Mouse (Mus musculus) bone marrow, adult 2 months (tissue): Measurements from ENCODE around the gene Cdkl2. TPM values are rescaled to one million over a fixed set of nuclear protein-coding genes. Genes with fewer than 3 reads are reported as not detected.

Source experiments
- H3K27ac ChIP-seq: fragments of 200-500 bp; 2 replicates; pipeline ENCODE4 v1.5.1; 2012; ENCODE audit warnings: low read depth, mild to moderate bottlenecking, control low read depth, inconsistent platforms, low read length; ENCODE audit not compliant: control insufficient read depth, poor library complexity, insufficient read depth
- H3K4me1 ChIP-seq: fragments of 200-500 bp; 2 replicates; pipeline ENCODE4 v1.6.1; 2011; ENCODE audit warnings: low read length; ENCODE audit not compliant: control insufficient read depth, insufficient read depth
- H3K4me3 ChIP-seq: fragments of 200-500 bp; replicated peaks from 2 replicates; pipeline ENCODE3; 2011; ENCODE audit warnings: mild to moderate bottlenecking, low read depth, low read length, control low read depth; ENCODE audit not compliant: control insufficient read depth
- CTCF ChIP-seq: fragments of 200-500 bp; IDR thresholded peaks from 2 replicates; pipeline ENCODE4 v1.5.1; 2011; ENCODE audit warnings: low read length, control low read depth; ENCODE audit not compliant: control insufficient read depth, insufficient read depth
- POLR2A ChIP-seq: fragments of 200-500 bp; IDR thresholded peaks from 2 replicates; pipeline ENCODE4 v1.6.1; 2011; ENCODE audit warnings: low read depth, mild to moderate bottlenecking, control low read depth, low read length, borderline replicate concordance; ENCODE audit not compliant: control insufficient read depth
- WGBS: fragments of 180-500 bp; shearing (Covaris S2); methylation state at CpG from one replicate; pipeline ENCODE4 v1.1.7; 2018; 5-methylcytosine and 5-hydroxymethylcytosine counted together
- polyA plus RNA-seq: library from polyadenylated mRNA; stranded (reverse); fragments of >200 nt; gene quantifications from 2 replicates; pipeline ENCODE4 v1.2.4, GENCODE M21; 2011; ENCODE audit warnings: low replicate concordance; ENCODE audit not compliant: missing spikeins, insufficient read depth, insufficient read length

Gene Cdkl2
- polyA plus RNA-seq, 1 experiment: 1.00 TPM

DNA sequence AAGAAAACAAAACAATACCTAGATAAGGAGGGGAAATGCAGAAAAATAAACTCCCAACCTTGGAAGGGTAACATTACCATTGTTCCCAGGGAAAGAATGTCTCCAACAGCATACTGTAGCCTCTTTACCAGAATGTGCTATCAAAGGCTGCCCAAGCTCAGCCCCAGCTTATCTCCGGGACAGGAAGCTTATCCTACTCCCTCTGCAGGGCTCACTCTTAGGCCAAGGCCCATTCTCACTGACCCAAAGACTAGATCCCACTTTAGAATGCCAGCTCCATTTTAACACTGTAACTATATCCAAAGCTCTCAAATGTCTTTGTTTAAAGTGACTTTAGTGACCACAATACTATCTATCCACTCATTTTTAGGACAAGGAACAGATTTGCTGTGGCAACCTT is 35.6 kb upstream of the Cdkl2 start:
- 51% methylated on average over 1 of the region's 1 CpGs for whole genome bisulfite sequencing
- no peak overlapping the region for H3K27ac ChIP-seq
- no peaks in the 10 kb centered on the region; the same call in none of the 2 replicates for H3K4me1 ChIP-seq
- no peak overlapping the region for H3K4me3 ChIP-seq
- TF ChIP-seq CTCF (no peak), POLR2A (no peak)

DNA sequence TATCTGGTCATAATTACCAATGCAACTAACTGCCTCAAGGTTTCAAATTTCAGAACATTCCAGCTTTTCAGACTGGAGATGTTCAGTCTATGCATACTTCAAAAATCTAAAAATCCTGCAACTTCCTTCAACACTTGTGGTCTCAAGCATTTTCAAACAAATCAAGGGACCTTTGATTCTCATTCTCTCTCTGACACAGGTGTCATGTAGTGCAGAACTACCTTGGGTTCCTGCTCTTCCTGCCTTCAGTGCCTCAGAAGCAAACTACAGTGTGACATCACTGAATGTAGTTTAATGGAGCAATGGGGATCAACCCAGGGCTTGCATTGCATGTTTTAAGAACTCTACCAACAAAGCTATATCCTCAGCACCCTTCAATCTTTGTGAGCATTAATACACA is 35.1 kb upstream of the Cdkl2 start:
- Histone ChIP-seq H3K4me1 (no peaks in the 10 kb centered on the region; the same call in none of the 2 replicates), H3K27ac (no peak overlapping the region), H3K4me3 (no peak overlapping the region)
- TF ChIP-seq POLR2A (no peak), CTCF (no peak)

DNA sequence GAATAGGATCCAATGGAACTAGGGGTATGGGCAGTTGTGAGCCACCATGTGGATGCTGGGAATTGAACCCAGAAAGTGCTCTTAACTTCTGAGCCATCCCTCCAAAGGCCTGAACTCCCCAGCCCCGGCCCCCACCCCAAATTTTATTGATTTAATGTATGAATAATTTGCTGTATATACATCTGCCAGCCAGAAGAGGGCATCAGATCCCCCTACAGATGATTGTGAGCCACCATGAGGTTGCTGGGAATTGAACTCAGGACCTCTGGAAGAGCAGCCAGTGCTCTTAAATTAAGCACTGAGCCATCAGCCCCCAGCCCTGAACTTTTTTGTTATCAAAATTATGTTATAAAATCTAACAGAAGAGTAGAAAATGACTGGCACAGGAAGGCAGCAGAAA is 32.6 kb upstream of the Cdkl2 start:
- H3K27ac ChIP-seq: no peak overlapping the region
- no peak overlapping the region for H3K4me3 ChIP-seq
- TF ChIP-seq POLR2A (no peak), CTCF (no peak)
- 70% methylated on average over 1 of the region's 1 CpGs for WGBS
- H3K4me1 ChIP-seq: no peaks in the 10 kb centered on the region; the same call in none of the 2 replicates

DNA sequence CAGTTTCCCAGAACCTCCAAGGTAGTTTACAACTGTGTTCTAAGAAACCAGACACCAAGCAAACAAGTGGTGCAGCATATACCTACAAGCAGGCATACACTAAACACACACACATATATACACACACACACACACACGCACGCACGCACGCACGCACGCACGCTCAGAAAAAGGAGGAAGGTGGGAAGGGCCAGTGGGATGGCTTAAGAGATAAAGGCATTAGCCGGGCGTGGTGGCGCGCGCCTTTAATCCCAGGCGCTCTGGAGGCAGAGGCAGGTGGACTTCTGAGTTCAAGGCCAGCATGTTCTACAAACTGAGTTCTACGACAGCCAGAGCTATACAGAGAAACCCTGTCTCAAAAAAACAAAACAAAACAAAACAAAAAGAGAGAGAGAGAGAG is 30.4 kb upstream of the Cdkl2 start:
- H3K4me3 ChIP-seq: no peak overlapping the region
- H3K4me1 ChIP-seq: no peaks in the 10 kb centered on the region; the same call in 1 of the 2 replicates
- H3K27ac ChIP-seq: no peak overlapping the region
- WGBS: 70% methylated on average over 14 of the region's 14 CpGs
- TF ChIP-seq POLR2A: no peak
- no peak for TF ChIP-seq CTCF

DNA sequence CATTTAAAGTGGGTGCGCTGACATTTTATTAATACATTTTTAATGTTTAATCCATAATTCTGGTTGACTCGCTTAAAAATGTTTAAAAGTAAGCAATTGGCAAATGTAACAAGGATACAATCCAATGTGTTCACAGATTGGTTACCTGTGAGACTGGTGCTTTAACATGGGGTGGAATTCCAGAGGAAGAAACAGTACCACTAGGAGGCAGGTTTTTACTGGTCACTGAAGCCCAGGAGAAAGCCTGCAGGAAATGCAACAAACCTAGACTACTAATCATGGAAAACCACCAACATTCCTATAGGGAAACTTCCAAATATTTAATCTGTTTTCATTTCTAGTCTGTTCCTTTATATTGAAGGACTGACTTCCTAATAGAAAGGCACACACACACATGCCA is 19.5 kb upstream of the Cdkl2 start:
- no peak for TF ChIP-seq POLR2A
- no peak for TF ChIP-seq CTCF
- WGBS: 96% methylated on average over 2 of the region's 2 CpGs

DNA sequence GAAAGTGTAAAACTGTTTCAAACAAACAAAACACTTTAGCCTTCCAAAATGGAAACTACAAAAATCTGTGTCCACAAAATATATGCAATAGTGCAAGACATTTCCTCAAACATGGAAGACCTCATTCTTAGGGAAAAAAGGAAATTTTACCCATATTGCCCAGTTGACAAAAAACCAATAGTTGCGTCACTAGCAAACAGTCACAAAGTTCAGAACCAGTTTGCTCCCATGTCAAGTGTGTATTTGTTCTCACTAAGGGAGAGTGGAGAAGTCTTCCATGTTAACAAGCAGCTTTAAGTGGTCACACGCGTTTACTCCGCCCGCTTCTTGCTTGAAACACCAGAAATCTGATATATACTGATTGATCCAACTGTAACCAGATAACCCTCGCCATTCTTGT is 9.2 kb upstream of the Cdkl2 start:
- 85% methylated on average over 6 of the region's 6 CpGs for WGBS
- H3K27ac ChIP-seq: no peak overlapping the region
- no peak overlapping the region for H3K4me3 ChIP-seq
- TF ChIP-seq POLR2A (no peak), CTCF (no peak)
- H3K4me1 ChIP-seq: no peaks in the 10 kb centered on the region

More for the DNA sequence above, 19.5 kb upstream of the Cdkl2 start:
- H3K4me3 ChIP-seq: no peak overlapping the region
- H3K27ac ChIP-seq: no peak overlapping the region
- H3K4me1 ChIP-seq: no peaks in the 10 kb centered on the region

DNA sequence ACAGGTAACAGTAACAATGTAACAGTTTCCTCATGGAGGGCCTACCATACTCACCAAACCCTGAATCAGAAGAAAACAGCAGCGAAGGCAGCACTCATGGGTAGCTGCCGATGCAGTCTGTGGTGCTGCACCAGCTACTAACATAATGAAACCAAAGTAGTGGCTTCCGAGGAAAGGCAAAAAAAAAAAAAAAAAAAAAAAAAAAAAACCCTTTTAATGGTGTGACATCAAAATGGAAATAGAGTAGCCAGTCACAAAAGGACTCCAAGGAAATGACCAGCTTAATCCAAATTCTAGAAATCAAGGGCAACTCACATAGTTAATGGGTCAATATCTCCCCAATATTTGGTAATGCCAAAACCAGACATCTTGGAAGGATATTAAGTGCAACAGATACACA is 6.7 kb upstream of the Cdkl2 start:
- TF ChIP-seq CTCF (no peak), POLR2A (no peak)
- Histone ChIP-seq H3K4me3 (no peak overlapping the region), H3K27ac (no peak overlapping the region), H3K4me1 (no peaks in the 10 kb centered on the region)
- WGBS: 75% methylated on average over 3 of the region's 3 CpGs

DNA sequence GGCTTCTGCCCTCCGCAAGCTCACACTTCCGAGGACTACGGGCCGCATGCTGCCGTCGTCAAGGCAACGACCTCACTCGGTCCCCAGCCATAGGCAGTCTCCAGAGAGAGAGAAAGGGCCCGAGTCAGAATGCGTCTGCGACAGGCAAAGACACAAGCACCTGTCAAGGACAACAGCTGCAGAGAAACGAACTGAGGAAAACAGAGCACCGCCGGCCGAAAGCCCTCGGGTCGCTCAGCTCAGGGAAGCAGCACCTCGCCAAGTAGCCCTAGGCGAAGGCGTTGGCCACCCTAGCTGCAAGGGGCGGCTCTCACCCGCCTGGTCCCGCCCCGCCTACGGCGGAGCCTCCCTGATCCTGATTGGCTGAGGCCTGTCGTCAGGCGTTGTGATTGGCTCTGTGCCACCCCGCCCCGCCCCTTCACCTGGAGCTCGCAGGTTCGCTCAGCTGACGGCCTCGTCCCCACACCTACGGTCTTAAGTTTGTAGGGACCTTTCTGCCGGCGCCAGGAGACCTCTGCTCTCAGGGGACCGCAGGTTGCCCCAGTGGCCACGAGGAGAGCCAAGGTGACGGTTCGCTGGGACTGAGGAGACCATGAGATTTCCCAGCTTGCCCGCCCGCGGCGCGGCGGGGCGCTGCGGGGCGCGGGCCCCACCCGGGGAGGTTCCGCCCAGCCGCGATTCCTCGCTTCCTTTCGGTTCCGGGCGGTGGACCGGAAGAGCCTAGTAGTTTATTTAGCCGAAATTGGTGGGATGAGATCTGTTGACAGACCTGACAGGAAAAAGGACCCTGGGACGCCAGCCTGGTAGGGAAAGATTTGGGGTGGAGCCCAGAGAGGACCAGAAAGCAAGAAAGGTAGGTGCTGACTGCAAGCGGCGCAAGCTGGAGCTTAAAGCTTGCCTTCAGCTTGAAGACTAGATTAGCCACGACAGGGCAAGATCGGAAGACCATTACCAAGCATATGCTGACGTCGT is 1.0 kb downstream of the Cdkl2 start:
- Histone ChIP-seq H3K4me1 (no peaks in the 10 kb centered on the region; the same call in 1 of the 2 replicates), H3K4me3 (peak overlapping the region; percentile 80), H3K27ac (peak overlapping the region; percentile 37; the same call in 1 of the 2 replicates)
- no peak for TF ChIP-seq POLR2A
- no peak for TF ChIP-seq CTCF
- WGBS: under 1% methylated on average over 68 of the region's 68 CpGs
